ENCODE assay signal across 9 mouse cellular contexts in the genomic region with DNA sequence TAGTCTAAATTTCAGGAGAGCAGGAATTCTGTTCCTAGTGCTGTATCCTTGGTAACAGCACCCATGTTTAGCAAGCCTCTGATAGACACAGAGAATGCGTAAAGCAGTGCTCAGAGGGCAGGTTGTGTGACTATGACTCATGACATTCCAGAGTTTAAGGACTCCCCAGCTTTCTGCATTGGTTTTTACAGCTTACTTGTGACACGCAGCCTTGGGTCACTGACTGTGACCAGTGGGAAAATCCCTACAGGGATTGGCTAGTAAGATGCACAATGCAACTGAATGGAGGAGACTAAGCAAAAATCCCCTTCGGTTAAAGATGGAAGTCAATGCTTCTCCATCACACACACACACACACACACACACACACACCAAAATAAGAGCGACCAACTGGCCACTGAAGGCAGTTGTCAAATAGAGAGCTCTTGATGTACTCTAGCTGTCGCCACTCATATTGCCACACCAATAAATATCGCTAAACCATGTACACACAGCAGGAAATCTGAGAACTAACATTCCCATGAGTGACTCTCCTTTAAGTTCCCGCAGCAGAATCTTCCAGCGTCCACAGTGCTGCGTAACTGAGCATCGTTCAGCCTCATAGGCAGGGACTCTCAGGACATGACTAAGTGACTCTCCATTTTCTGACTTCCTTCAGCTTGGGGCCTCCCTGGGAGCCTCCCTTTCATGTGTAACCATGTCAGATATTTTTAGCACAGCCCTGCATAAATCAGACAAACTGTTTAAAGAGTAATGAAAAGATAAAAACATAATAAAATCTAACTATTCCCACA.
DNase-seq lines count a peak whose midpoint lies in the region.
"Had no signal": no experiment of that assay in that cellular context is flagged by ENCODE, and none has a peak within 500 bp of the region (broad histone marks: within the 10 kb centered on the region; RNA-seq: fewer than 3 reads in every experiment).

No protein-coding gene starts in this region.

- peak; percentile 5 for DNase-seq in embryo, embryonic 10 days (ENCODE audit: low spot score)
- DNase-seq in embryo, embryonic 9.5 days (ENCODE audit: extremely low spot score) = no peak
- DNase-seq in retina, postnatal 1 day = peak; percentile 5
- no peak for DNase-seq in retina, embryonic 14.5 days (ENCODE audit: low spot score)
- peak; percentile 14 to 40 for DNase-seq in layer of hippocampus, postnatal 14 days (ENCODE audit: low spot score in 2 of 2)
- DNase-seq in telencephalon, adult 2 months (ENCODE audit: low read depth, low spot score) = peak; percentile 21
- no peak for DNase-seq in spleen, postnatal 10 days (ENCODE audit: low spot score in 2 of 2)
- no peak for DNase-seq in gastrocnemius, postnatal 25 days
- DNase-seq: cerebellum, adult 8-10 months had no signal

Comparison
In these comparisons a context has a peak if more than half of its experiments do, and no peak if none do; other contexts are left out.
1. DNase-seq: peak in embryo, embryonic 10 days (single experiment), retina, postnatal 1 day (single experiment), layer of hippocampus, postnatal 14 days (2 of 2) and telencephalon, adult 2 months (single experiment); none in embryo, embryonic 9.5 days (single experiment), retina, embryonic 14.5 days (single experiment), spleen, postnatal 10 days (0 of 2) and gastrocnemius, postnatal 25 days (single experiment).